Mouse (Mus musculus): ENCODE measurements around the gene Zfp526. TPM values are rescaled to one million over a fixed set of nuclear protein-coding genes. Genes with fewer than 3 reads are reported as not detected.
"Not testable (repeated sequence)": the region's sequence is repeated elsewhere in the genome, so short reads cannot be mapped to it uniquely, and the experiment has no call there.

Zfp526 gene
- polyA plus RNA-seq, 1 experiment from 2014 or later: 2.3 TPM

- ATAC-seq (ENCODE audit: low FRiP score, low read depth): no peak
- Histone ChIP-seq H3K4me2 (replicated peaks) (no peak overlapping the region), H3K4me3 (no peak overlapping the region), H3K4me1 (peaks cover 12% of the 10 kb centered on the region), H3K27me3 (peaks cover 12% of the 10 kb centered on the region), H3K9ac (replicated peaks) (no peak overlapping the region; the same call in 1 of the 2 replicates), H3K9me3 (no peaks in the 10 kb centered on the region), H3K27ac (replicated peaks) (no peak overlapping the region), H3K36me3 (no peaks in the 10 kb centered on the region)
- WGBS: 29% methylated on average over 17 of the region's 17 CpGs
These were observed 43.0 kb downstream of the Zfp526 start for GRCm38 (mm10) chr7:25263968-25264870.

- H3K27ac ChIP-seq (replicated peaks); H3K4me3 ChIP-seq; H3K9me3 ChIP-seq; H3K9ac ChIP-seq (replicated peaks); H3K4me2 ChIP-seq (replicated peaks); ATAC-seq (ENCODE audit: low FRiP score, low read depth); H3K36me3 ChIP-seq: not testable (repeated sequence)
- WGBS: 87% methylated on average over 5 of the region's 5 CpGs
- peaks cover 21% of the 10 kb centered on the region for H3K4me1 ChIP-seq
- peaks cover 12% of the 10 kb centered on the region for H3K27me3 ChIP-seq
These were observed 44.5 kb downstream of the Zfp526 start for GRCm38 (mm10) chr7:25265743-25266142.

- Histone ChIP-seq H3K27ac (replicated peaks) (no peak overlapping the region), H3K9ac (replicated peaks) (no peak overlapping the region), H3K4me2 (replicated peaks) (peak overlapping the region; percentile 55; the same call in 1 of the 2 replicates), H3K4me3 (peak overlapping the region; percentile 87; the same call in 1 of the 2 replicates), H3K9me3 (no peaks in the 10 kb centered on the region), H3K27me3 (peaks cover 12% of the 10 kb centered on the region), H3K4me1 (peaks cover 21% of the 10 kb centered on the region), H3K36me3 (no peaks in the 10 kb centered on the region)
- ATAC-seq (ENCODE audit: low FRiP score, low read depth): no peak
- 84% methylated on average over 8 of the region's 8 CpGs for WGBS
These were observed 45.1 kb downstream of the Zfp526 start for GRCm38 (mm10) chr7:25266180-25266962.

- no peaks in the 10 kb centered on the region for H3K9me3 ChIP-seq
- peak within 1 kb of the TSS; percentile 87 for H3K4me3 ChIP-seq
- H3K4me1 ChIP-seq: peaks cover 21% of the 10 kb centered on the region
- H3K27ac ChIP-seq (replicated peaks): peak within 1 kb of the TSS; percentile 89
- peak within 1 kb of the TSS; percentile 87 for H3K9ac ChIP-seq (replicated peaks)
- ATAC-seq (ENCODE audit: low FRiP score, low read depth): peak; percentile 85
- under 1% methylated on average over 29 of the region's 29 CpGs for WGBS
- peaks cover 7% of the 10 kb centered on the region; the same call in 1 of the 2 replicates for H3K36me3 ChIP-seq
- H3K27me3 ChIP-seq: peaks cover 12% of the 10 kb centered on the region
- peak within 1 kb of the TSS; percentile 81 for H3K4me2 ChIP-seq (replicated peaks)
These were observed 46.1 kb downstream of the Zfp526 start, which contains the start of gene Cic for GRCm38 (mm10) chr7:25267301-25267750. Gene Cic (plus strand): TSS chr7:25267704.

- Histone ChIP-seq H3K4me3 (peak overlapping the region; percentile 87), H3K27me3 (peaks cover 12% of the 10 kb centered on the region), H3K4me1 (peaks cover 21% of the 10 kb centered on the region), H3K4me2 (replicated peaks) (peak overlapping the region; percentile 81), H3K36me3 (peaks cover 13% of the 10 kb centered on the region; the same call in 1 of the 2 replicates), H3K9me3 (no peaks in the 10 kb centered on the region), H3K9ac (replicated peaks) (peak overlapping the region; percentile 87), H3K27ac (replicated peaks) (peak overlapping the region; percentile 89)
- WGBS: under 1% methylated on average over 33 of the region's 33 CpGs
- ATAC-seq (ENCODE audit: low FRiP score, low read depth): peak; percentile 95
These were observed 46.7 kb downstream of the Zfp526 start for GRCm38 (mm10) chr7:25267751-25268463.

- Histone ChIP-seq H3K4me1 (peaks cover 21% of the 10 kb centered on the region), H3K4me3 (peak overlapping the region; percentile 87), H3K27ac (replicated peaks) (peak overlapping the region; percentile 84), H3K4me2 (replicated peaks) (peak overlapping the region; percentile 81), H3K27me3 (peaks cover 12% of the 10 kb centered on the region), H3K9me3 (no peaks in the 10 kb centered on the region), H3K9ac (replicated peaks) (peak overlapping the region; percentile 87), H3K36me3 (peaks cover 20% of the 10 kb centered on the region)
- peak; percentile 0; the same call in 1 of the 2 replicates for ATAC-seq (ENCODE audit: low FRiP score, low read depth)
- 6% methylated on average over 7 of the region's 7 CpGs for WGBS
These were observed 47.4 kb downstream of the Zfp526 start for GRCm38 (mm10) chr7:25268588-25268987.

GRCm38 (mm10) chr7:25269029-25269428 is 47.8 kb downstream of the Zfp526 start:
- peaks cover 12% of the 10 kb centered on the region for H3K27me3 ChIP-seq
- H3K27ac ChIP-seq (replicated peaks): no peak overlapping the region; the same call in 1 of the 2 replicates
- H3K36me3 ChIP-seq: peaks cover 21% of the 10 kb centered on the region
- 45% methylated on average over 4 of the region's 4 CpGs for WGBS
- H3K4me1 ChIP-seq: peaks cover 21% of the 10 kb centered on the region
- no peak for ATAC-seq (ENCODE audit: low FRiP score, low read depth)
- H3K4me3 ChIP-seq: peak overlapping the region; percentile 87
- peak overlapping the region; percentile 87 for H3K9ac ChIP-seq (replicated peaks)
- H3K4me2 ChIP-seq (replicated peaks): peak overlapping the region; percentile 81
- H3K9me3 ChIP-seq: no peaks in the 10 kb centered on the region

- no peak overlapping the region for H3K27ac ChIP-seq (replicated peaks)
- H3K4me1 ChIP-seq: peaks cover 24% of the 10 kb centered on the region
- H3K9me3 ChIP-seq: no peaks in the 10 kb centered on the region
- 84% methylated on average over 8 of the region's 8 CpGs for WGBS
- H3K4me3 ChIP-seq: peak overlapping the region; percentile 87; the same call in 1 of the 2 replicates
- H3K27me3 ChIP-seq: peaks cover 5% of the 10 kb centered on the region; the same call in 1 of the 2 replicates
- no peak for ATAC-seq (ENCODE audit: low FRiP score, low read depth)
- peak overlapping the region; percentile 87 for H3K9ac ChIP-seq (replicated peaks)
- H3K36me3 ChIP-seq: peaks cover 21% of the 10 kb centered on the region
- peak overlapping the region; percentile 81 for H3K4me2 ChIP-seq (replicated peaks)
These were observed 48.5 kb downstream of the Zfp526 start for GRCm38 (mm10) chr7:25269545-25270271.

GRCm38 (mm10) chr7:25270652-25271633 is 49.7 kb downstream of the Zfp526 start:
- H3K4me3 ChIP-seq: no peak overlapping the region
- no peak for ATAC-seq (ENCODE audit: low FRiP score, low read depth)
- no peak overlapping the region for H3K4me2 ChIP-seq (replicated peaks)
- H3K9me3 ChIP-seq: no peaks in the 10 kb centered on the region
- 88% methylated on average over 35 of the region's 35 CpGs for WGBS
- H3K27me3 ChIP-seq: no peaks in the 10 kb centered on the region
- no peak overlapping the region for H3K27ac ChIP-seq (replicated peaks)
- peaks cover 21% of the 10 kb centered on the region for H3K36me3 ChIP-seq
- H3K4me1 ChIP-seq: peaks cover 31% of the 10 kb centered on the region
- H3K9ac ChIP-seq (replicated peaks): no peak overlapping the region
